Mouse (Mus musculus): ENCODE measurements around the gene Pdia6. TPM values are rescaled to one million over a fixed set of nuclear protein-coding genes. Genes with fewer than 3 reads are reported as not detected.

Gene Pdia6
- polyA plus RNA-seq, 1 experiment from 2014 or later, result 534 TPM

DNA sequence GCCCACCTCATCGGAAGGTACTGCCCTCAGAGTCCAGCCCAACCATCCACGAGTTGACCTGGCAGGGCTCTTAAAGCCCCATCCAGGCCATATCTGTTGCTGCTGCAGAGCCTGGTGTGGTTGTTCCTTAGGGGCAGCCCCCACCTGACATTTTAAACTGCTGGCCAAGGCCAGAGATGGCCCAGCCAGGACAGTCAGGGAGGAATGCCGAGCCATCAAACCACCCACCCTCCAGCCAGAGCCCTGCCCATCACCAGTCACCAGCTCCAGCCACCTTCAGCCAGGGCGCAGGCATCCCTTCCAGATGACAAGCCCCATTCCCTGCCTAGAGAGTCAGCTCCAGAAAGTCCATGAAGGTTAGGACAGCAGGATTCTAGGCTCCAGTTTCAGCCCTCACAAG lies 22.2 kb downstream of the Pdia6 start:
- no peak overlapping the region for H3K9ac ChIP-seq (ENCODE audit: low read depth, low read length)
- 81% methylated on average over 4 of the region's 4 CpGs for WGBS
- ATAC-seq (ENCODE audit: low FRiP score, low TSS enrichment), result no peak

DNA sequence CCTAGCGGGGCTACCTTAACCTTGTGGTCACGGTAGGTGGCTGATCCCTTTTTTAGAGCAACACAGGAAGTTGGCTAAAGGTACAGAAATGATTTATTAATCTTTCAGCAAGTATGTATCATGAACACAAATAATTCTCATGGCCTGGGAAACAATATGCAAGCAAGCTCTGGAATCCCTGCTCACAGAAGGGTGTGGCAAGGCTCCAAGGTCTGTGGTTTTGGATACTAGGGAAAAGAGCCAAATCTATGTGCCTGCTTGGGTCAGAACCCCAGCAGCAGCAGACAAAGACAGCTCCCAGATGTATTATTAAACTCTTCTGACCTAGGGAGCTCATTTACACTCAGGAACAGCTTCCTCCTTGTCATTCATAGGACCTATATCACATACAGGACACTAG lies 22.7 kb downstream of the Pdia6 start:
- 80% methylated on average over 2 of the region's 2 CpGs for whole genome bisulfite sequencing
- Histone ChIP-seq H3K9ac (ENCODE audit: low read depth, low read length) (no peak overlapping the region), H3K4me3 (ENCODE audit: low read length) (no peak overlapping the region), H3K9me3 (ENCODE audit: control insufficient read depth, low read length) (no peaks in the 10 kb centered on the region), H3K27ac (ENCODE audit: low read depth, low read length) (no peak overlapping the region), H3K27me3 (ENCODE audit: control insufficient read depth, insufficient read depth, low read length) (no peaks in the 10 kb centered on the region), H3K36me3 (ENCODE audit: control insufficient read depth, insufficient read depth, low read length) (peaks cover 15% of the 10 kb centered on the region), H3K4me2 (replicated peaks; ENCODE audit: low read depth, low read length) (no peak overlapping the region), H3K4me1 (ENCODE audit: control insufficient read depth, insufficient read depth, low read length) (no peaks in the 10 kb centered on the region)
- no peak for ATAC-seq (ENCODE audit: low FRiP score, low TSS enrichment)

More for the DNA sequence above, 22.2 kb downstream of the Pdia6 start:
- Histone ChIP-seq H3K27ac (ENCODE audit: low read depth, low read length) (no peak overlapping the region), H3K36me3 (ENCODE audit: control insufficient read depth, insufficient read depth, low read length) (peaks cover 20% of the 10 kb centered on the region), H3K27me3 (ENCODE audit: control insufficient read depth, insufficient read depth, low read length) (no peaks in the 10 kb centered on the region), H3K4me1 (ENCODE audit: control insufficient read depth, insufficient read depth, low read length) (no peaks in the 10 kb centered on the region), H3K9me3 (ENCODE audit: control insufficient read depth, low read length) (no peaks in the 10 kb centered on the region), H3K4me2 (replicated peaks; ENCODE audit: low read depth, low read length) (no peak overlapping the region), H3K4me3 (ENCODE audit: low read length) (no peak overlapping the region)

DNA sequence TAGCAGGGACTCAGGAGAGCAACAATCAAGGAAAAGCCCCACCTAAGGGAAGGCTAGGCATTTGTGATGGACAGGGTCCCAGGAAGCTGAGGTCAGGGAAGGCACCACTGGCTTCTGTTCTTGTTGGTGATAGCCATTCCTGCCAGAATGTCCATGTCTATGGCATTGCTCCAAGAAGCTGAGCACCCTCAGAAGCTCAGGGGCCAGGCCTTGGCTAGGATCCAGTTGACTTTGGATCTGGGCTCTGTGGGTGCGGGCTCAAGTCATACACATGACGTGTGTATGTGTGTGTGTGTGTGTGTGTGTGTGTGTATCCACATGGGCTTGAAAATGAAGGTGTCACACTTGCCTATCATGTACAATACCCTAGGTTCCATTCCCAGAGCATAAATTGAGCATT lies 23.6 kb downstream of the Pdia6 start:
- H3K27me3 ChIP-seq (ENCODE audit: control insufficient read depth, insufficient read depth, low read length), result no peaks in the 10 kb centered on the region
- ATAC-seq (ENCODE audit: low FRiP score, low TSS enrichment), result no peak
- H3K36me3 ChIP-seq (ENCODE audit: control insufficient read depth, insufficient read depth, low read length), result peaks cover 6% of the 10 kb centered on the region
- 81% methylated on average over 2 of the region's 2 CpGs for WGBS
- H3K4me1 ChIP-seq (ENCODE audit: control insufficient read depth, insufficient read depth, low read length), result no peaks in the 10 kb centered on the region
- H3K9ac ChIP-seq (ENCODE audit: low read depth, low read length), result no peak overlapping the region
- no peak overlapping the region for H3K4me2 ChIP-seq (replicated peaks; ENCODE audit: low read depth, low read length)
- H3K9me3 ChIP-seq (ENCODE audit: control insufficient read depth, low read length), result no peaks in the 10 kb centered on the region
- H3K4me3 ChIP-seq (ENCODE audit: low read length), result no peak overlapping the region
- H3K27ac ChIP-seq (ENCODE audit: low read depth, low read length), result no peak overlapping the region

DNA sequence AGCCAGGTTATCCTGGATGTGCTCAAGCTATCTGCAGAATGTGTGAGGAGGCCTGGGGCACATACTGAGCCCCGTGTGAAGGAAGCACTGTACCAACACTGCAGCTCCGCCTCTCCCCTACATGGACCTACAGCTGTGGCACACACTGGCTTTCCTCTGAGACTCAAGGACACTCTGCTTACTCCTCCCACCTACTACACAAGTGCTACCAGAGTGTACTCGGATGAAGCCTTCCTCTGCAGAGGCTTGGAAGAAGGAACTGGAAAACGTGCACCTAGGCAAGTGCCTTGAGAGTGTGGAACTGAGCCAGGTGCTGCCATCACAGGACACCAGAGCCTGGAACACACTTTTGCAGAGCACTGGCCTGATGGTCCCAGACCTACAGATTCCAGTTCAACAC lies 24.2 kb downstream of the Pdia6 start:
- Histone ChIP-seq H3K9ac (ENCODE audit: low read depth, low read length) (no peak overlapping the region), H3K27ac (ENCODE audit: low read depth, low read length) (no peak overlapping the region), H3K4me3 (ENCODE audit: low read length) (no peak overlapping the region), H3K4me1 (ENCODE audit: control insufficient read depth, insufficient read depth, low read length) (no peaks in the 10 kb centered on the region), H3K27me3 (ENCODE audit: control insufficient read depth, insufficient read depth, low read length) (no peaks in the 10 kb centered on the region), H3K4me2 (replicated peaks; ENCODE audit: low read depth, low read length) (no peak overlapping the region), H3K36me3 (ENCODE audit: control insufficient read depth, insufficient read depth, low read length) (peaks cover 3% of the 10 kb centered on the region; the same call in 1 of the 2 replicates), H3K9me3 (ENCODE audit: control insufficient read depth, low read length) (no peaks in the 10 kb centered on the region)
- WGBS, result 66% methylated on average over 4 of the region's 4 CpGs
- no peak for ATAC-seq (ENCODE audit: low FRiP score, low TSS enrichment)

DNA sequence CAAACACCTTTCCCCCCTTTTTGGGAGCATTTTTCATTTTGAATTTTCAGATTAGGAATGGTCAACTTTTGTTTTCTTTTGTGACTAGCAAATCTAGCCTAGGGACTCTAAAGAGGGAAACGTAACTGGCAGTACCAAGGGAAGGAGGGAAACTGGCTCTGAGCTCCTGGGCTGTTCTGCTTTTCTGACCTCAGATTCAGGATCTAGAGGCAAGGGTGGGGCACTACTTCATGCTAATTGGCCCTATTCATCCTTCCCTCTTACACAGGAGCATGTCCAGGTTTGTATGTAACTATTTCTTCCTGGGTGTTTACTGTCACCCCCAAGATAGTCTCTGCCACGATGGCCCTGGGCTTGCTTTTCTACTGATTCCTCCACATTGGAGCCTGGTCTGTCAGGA lies 30.6 kb downstream of the Pdia6 start:
- Histone ChIP-seq H3K27me3 (ENCODE audit: control insufficient read depth, insufficient read depth, low read length) (no peaks in the 10 kb centered on the region), H3K9ac (ENCODE audit: low read depth, low read length) (no peak overlapping the region), H3K4me3 (ENCODE audit: low read length) (no peak overlapping the region), H3K4me2 (replicated peaks; ENCODE audit: low read depth, low read length) (no peak overlapping the region), H3K4me1 (ENCODE audit: control insufficient read depth, insufficient read depth, low read length) (no peaks in the 10 kb centered on the region), H3K27ac (ENCODE audit: low read depth, low read length) (no peak overlapping the region), H3K36me3 (ENCODE audit: control insufficient read depth, insufficient read depth, low read length) (no peaks in the 10 kb centered on the region), H3K9me3 (ENCODE audit: control insufficient read depth, low read length) (no peaks in the 10 kb centered on the region)
- ATAC-seq (ENCODE audit: low FRiP score, low TSS enrichment), result no peak
- 49% methylated on average over 2 of the region's 2 CpGs for WGBS

DNA sequence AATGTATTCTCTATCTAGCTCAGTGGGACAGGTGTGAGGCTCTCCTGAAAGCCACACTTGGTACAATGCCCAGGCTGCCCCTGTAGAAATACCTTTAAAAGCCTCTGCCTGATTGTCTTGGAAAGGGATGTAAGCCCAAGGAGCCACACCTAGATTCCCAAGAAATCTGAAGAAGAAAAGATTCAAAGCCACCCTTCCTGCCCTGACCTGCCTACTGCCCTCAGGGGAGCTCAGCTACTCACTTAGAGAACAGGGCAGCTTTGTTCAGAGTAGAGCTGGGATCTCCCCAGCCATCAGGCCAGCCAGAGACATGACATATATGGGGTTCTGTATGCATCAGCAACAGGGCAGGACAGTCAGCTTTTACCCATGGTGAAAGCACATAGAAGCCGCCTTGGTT lies 33.6 kb downstream of the Pdia6 start:
- Histone ChIP-seq H3K4me3 (ENCODE audit: low read length) (no peak overlapping the region), H3K27ac (ENCODE audit: low read depth, low read length) (no peak overlapping the region), H3K9me3 (ENCODE audit: control insufficient read depth, low read length) (no peaks in the 10 kb centered on the region), H3K4me1 (ENCODE audit: control insufficient read depth, insufficient read depth, low read length) (no peaks in the 10 kb centered on the region), H3K4me2 (replicated peaks; ENCODE audit: low read depth, low read length) (no peak overlapping the region), H3K9ac (ENCODE audit: low read depth, low read length) (no peak overlapping the region), H3K27me3 (ENCODE audit: control insufficient read depth, insufficient read depth, low read length) (no peaks in the 10 kb centered on the region), H3K36me3 (ENCODE audit: control insufficient read depth, insufficient read depth, low read length) (no peaks in the 10 kb centered on the region)
- WGBS, result 90% methylated on average over 1 of the region's 1 CpGs
- no peak for ATAC-seq (ENCODE audit: low FRiP score, low TSS enrichment)

DNA sequence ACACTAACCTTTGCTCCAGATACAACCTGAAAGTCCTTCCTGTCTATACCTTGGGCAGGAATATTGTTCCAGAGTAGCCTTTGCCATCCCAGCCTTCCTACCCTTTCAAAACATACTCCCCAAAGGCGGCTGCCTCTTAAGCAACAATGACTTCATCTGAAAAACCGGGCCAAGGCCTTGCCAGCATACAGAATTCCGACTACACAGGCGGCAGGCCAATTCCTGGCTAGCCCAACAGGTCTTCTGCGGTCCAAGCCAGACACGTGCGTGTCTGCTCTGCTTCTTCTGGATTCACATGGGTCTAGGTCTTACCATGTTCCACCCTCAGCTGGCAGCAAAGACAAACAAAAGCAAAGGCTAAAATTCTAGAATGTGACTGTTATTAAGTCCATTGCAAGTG lies 39.1 kb downstream of the Pdia6 start:
- 88% methylated on average over 7 of the region's 7 CpGs for whole genome bisulfite sequencing

DNA sequence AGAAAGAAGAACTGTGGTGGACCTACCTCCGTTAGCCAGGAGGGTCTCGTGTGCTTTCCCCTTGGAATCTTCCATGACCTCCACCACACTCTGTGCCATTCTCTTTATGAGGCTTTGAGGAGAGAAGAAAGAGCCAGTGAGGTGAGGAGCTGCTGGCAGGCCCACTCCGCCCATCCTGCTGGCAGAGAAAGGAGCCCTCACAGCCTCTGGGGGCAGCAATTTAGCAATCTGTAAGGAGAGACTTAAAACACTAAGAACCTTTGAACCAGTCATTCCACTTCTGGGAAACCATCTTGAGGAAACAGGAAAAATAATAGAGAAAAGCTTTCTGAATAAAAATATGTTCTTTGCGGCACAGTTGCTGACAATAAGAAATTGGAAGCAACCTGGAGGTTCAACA lies 41.9 kb downstream of the Pdia6 start:
- Histone ChIP-seq H3K9ac (ENCODE audit: low read depth, low read length) (no peak overlapping the region), H3K9me3 (ENCODE audit: control insufficient read depth, low read length) (no peaks in the 10 kb centered on the region)
- 42% methylated on average over 4 of the region's 4 CpGs for WGBS

More for the DNA sequence above, 39.1 kb downstream of the Pdia6 start:
- Histone ChIP-seq H3K27ac (ENCODE audit: low read depth, low read length) (no peak overlapping the region), H3K4me1 (ENCODE audit: control insufficient read depth, insufficient read depth, low read length) (no peaks in the 10 kb centered on the region), H3K4me3 (ENCODE audit: low read length) (no peak overlapping the region), H3K36me3 (ENCODE audit: control insufficient read depth, insufficient read depth, low read length) (no peaks in the 10 kb centered on the region), H3K9ac (ENCODE audit: low read depth, low read length) (no peak overlapping the region), H3K4me2 (replicated peaks; ENCODE audit: low read depth, low read length) (no peak overlapping the region), H3K27me3 (ENCODE audit: control insufficient read depth, insufficient read depth, low read length) (no peaks in the 10 kb centered on the region), H3K9me3 (ENCODE audit: control insufficient read depth, low read length) (no peaks in the 10 kb centered on the region)
- ATAC-seq (ENCODE audit: low FRiP score, low TSS enrichment), result no peak

DNA sequence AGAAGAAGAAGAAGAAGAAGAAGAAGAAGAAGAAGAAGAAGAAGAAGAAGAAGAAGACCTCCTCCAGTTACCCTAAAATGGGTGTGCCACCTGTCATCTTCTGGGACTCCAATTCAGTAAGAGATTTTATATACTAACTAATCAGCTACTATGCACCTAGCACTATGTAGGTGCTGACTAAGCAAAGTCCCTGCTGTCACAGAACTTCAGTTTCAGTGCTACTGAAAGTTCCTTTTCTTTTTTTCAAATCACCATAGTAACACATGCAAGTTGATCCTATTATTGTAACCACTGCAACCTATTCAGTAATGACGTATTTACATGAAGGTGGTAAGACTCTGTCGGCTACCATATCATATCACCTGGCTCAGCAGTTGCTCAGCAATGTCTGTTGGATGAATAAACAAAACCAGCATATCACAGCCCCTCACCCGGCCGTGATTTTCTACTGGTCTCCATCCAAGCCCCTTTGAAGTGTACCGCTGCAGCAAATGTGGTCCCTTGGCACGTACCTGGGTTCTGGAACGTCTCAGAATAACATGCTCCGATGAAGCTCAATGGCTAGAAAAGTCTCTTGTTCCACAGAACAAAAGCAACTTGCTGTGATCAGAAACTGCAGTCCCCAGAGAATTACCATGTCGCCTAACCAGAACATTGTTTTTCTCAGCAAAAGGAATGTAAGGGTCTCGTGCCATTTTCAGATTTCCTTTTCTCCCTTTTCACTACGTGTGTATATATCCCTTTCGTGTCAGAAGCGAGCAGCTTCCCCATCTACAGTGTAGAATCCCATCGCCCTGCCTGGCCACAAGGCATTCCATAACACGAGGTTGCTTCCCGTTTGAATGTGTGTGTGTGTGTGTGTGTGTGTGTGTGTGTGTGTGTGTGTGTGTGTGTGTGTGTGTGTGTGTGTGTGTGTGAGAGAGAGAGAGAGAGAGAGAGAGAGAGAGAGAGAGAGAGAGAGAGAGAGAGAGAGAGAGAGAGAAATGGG lies 44.8 kb downstream of the Pdia6 start:
- H3K4me1 ChIP-seq (ENCODE audit: control insufficient read depth, insufficient read depth, low read length), result no peaks in the 10 kb centered on the region
- no peak for ATAC-seq (ENCODE audit: low FRiP score, low TSS enrichment)
- no peaks in the 10 kb centered on the region for H3K36me3 ChIP-seq (ENCODE audit: control insufficient read depth, insufficient read depth, low read length)
- H3K4me3 ChIP-seq (ENCODE audit: low read length), result no peak overlapping the region
- H3K27me3 ChIP-seq (ENCODE audit: control insufficient read depth, insufficient read depth, low read length), result no peaks in the 10 kb centered on the region
- WGBS, result 73% methylated on average over 16 of the region's 16 CpGs
- H3K9ac ChIP-seq (ENCODE audit: low read depth, low read length), result no peak overlapping the region
- no peaks in the 10 kb centered on the region for H3K9me3 ChIP-seq (ENCODE audit: control insufficient read depth, low read length)
- no peak overlapping the region for H3K4me2 ChIP-seq (replicated peaks; ENCODE audit: low read depth, low read length)
- H3K27ac ChIP-seq (ENCODE audit: low read depth, low read length), result no peak overlapping the region

More for the DNA sequence above, 41.9 kb downstream of the Pdia6 start:
- Histone ChIP-seq H3K27me3 (ENCODE audit: control insufficient read depth, insufficient read depth, low read length) (no peaks in the 10 kb centered on the region), H3K4me3 (ENCODE audit: low read length) (no peak overlapping the region), H3K27ac (ENCODE audit: low read depth, low read length) (no peak overlapping the region), H3K36me3 (ENCODE audit: control insufficient read depth, insufficient read depth, low read length) (no peaks in the 10 kb centered on the region), H3K4me2 (replicated peaks; ENCODE audit: low read depth, low read length) (no peak overlapping the region), H3K4me1 (ENCODE audit: control insufficient read depth, insufficient read depth, low read length) (no peaks in the 10 kb centered on the region)
- no peak for ATAC-seq (ENCODE audit: low FRiP score, low TSS enrichment)

All from kidney, embryonic 14.5 days (tissue).